Mouse (Mus musculus): ENCODE measurements around the gene Rps6ka3. TPM values are rescaled to one million over a fixed set of nuclear protein-coding genes. Genes with fewer than 3 reads are reported as not detected.

Gene Rps6ka3
- polyA plus RNA-seq, 1 experiment from 2014 or later = 7.7 TPM

DNA sequence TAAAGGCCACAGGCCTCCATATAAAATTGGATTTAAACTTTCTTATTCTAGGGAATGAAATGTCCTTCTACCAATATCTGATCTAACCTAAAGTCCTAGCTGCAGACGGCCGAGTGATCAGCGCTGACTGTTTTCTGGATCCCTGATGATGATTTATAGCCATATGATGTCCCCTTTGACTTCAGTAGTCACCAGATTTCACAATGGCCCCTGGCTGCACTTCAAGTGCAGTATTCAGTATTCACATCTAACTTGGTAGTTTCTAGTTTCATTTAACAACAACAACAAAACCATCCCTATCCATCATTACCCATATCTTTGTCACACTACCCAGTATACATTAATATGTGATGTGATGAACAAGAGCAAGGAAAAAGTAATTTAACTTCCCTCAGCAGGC lies 154.4 kb downstream of the Rps6ka3 start:
- Histone ChIP-seq H3K9ac (ENCODE audit: low read length) (no peak overlapping the region), H3K9me3 (ENCODE audit: control insufficient read depth, low read length) (no peaks in the 10 kb centered on the region), H3K27me3 (ENCODE audit: control insufficient read depth, insufficient read depth, low read length) (no peaks in the 10 kb centered on the region), H3K4me1 (ENCODE audit: control insufficient read depth in 2 of 2, insufficient read depth in 2 of 2, low read length in 2 of 2) (no peaks in the 10 kb centered on the region), H3K4me3 (ENCODE audit: control insufficient read depth in 1 of 2, insufficient read depth in 1 of 2, low read depth in 1 of 2, low read length in 2 of 2) (no peak overlapping the region), H3K36me3 (ENCODE audit: control insufficient read depth, insufficient read depth, low read length) (peaks cover 27% of the 10 kb centered on the region), H3K4me2 (ENCODE audit: low read length) (no peak overlapping the region), H3K27ac (replicated peaks in 1 of 2; ENCODE audit: control insufficient read depth in 1 of 2, insufficient read depth in 1 of 2, low read depth in 2 of 2, low read length in 2 of 2) (no peak overlapping the region)
- WGBS = 85% methylated on average over 3 of the region's 3 CpGs
- ATAC-seq (ENCODE audit: insufficient number of reproducible peaks, insufficient read depth, low FRiP score, low read depth) = no peak

DNA sequence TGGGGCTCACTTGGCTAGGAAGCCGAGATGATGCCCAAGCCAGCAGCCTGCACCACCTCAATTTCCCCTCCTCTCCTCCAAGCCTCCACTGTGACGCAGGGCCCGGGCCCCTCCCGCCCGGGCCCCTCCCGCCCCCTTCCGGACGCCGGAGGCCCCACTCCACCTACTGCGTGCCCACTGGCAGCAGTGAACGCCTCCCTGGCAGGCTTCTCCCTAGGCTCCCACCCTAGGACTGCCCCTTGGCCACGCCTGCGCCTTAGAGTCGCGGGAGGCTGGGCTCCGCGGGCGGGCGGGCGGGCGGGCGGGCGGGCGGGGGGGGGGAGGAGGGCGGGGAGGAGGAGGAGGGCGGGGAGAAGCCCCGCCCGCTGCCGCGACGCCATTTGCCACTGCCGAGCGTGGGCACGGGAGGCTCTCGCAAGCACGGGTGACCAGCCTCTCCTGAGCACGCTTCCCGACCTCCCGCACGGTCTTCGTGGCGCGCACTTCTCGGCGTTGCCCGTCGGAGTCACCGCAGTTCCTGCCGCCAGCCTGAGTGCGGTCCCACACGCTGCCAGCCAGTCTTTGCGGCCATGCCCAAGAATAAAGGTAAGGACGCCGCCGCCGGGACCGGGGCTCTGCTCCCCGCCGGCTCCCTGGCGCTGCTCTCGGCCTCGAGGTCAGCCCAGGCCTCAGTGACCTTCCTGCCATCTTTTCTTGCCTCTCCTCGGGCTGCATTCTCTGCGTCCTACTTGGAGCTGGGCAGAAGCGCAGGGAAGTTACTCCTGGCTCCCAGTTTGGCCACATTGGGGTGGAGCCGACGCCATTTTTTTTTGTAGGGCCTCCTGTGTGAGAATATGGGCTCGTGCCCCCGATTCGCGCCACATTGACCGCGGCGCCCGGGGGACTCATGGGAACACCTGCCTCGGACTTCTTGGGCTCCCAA lies 162.0 kb downstream of the Rps6ka3 start, which contains the start of gene Eif1ax:
Gene Eif1ax (plus strand): TSS at position 348 of the 922 bp plus-strand sequence.
- WGBS = 23% methylated on average over 42 of the region's 76 CpGs
- ATAC-seq (ENCODE audit: insufficient number of reproducible peaks, insufficient read depth, low FRiP score, low read depth) = peak; percentile 99
- Histone ChIP-seq H3K4me1 (ENCODE audit: control insufficient read depth in 2 of 2, insufficient read depth in 2 of 2, low read length in 2 of 2) (0 out of 4 replicates have a peak, but pooled peaks cover 0 to 3% of the 10 kb centered on the region in 2 experiments), H3K27me3 (ENCODE audit: control insufficient read depth, insufficient read depth, low read length) (no peaks in the 10 kb centered on the region), H3K36me3 (ENCODE audit: control insufficient read depth, insufficient read depth, low read length) (peaks cover 10% of the 10 kb centered on the region), H3K9me3 (ENCODE audit: control insufficient read depth, low read length) (no peaks in the 10 kb centered on the region), H3K9ac (ENCODE audit: low read length) (peak within 1 kb of the TSS; percentile 84), H3K4me3 (ENCODE audit: control insufficient read depth in 1 of 2, insufficient read depth in 1 of 2, low read depth in 1 of 2, low read length in 2 of 2) (peak within 1 kb of the TSS; percentile 71 to 74), H3K27ac (replicated peaks in 1 of 2; ENCODE audit: control insufficient read depth in 1 of 2, insufficient read depth in 1 of 2, low read depth in 2 of 2, low read length in 2 of 2) (peak within 1 kb of the TSS; percentile 70 to 86), H3K4me2 (ENCODE audit: low read length) (peak within 1 kb of the TSS; percentile 63)

DNA sequence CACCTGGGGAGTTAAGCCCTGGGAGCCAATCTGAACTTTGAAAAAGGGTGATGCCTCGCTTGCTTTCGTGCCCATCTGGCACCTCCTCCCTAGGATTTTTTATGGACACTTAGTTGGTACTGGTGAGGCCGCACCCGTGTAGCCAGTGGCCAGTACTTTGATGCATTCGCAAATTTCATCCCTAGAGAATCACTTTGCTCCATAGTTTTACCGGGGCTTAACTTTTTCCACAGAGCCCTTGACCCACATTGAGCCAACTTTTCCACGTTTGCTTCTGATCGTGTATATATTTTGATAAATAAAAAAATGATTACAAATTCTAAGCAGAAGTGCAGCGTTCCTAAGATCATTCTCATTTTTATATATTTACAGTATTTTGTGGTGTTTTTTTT lies 162.6 kb downstream of the Rps6ka3 start:
- peak overlapping the region; percentile 63 for H3K4me2 ChIP-seq (ENCODE audit: low read length)
- H3K36me3 ChIP-seq (ENCODE audit: control insufficient read depth, insufficient read depth, low read length) = peaks cover 15% of the 10 kb centered on the region
- H3K9ac ChIP-seq (ENCODE audit: low read length) = peak overlapping the region; percentile 84
- no peak for ATAC-seq (ENCODE audit: insufficient number of reproducible peaks, insufficient read depth, low FRiP score, low read depth)
- 0 out of 4 replicates have a peak, but pooled peaks cover 0 to 3% of the 10 kb centered on the region in 2 experiments for H3K4me1 ChIP-seq (ENCODE audit: control insufficient read depth in 2 of 2, insufficient read depth in 2 of 2, low read length in 2 of 2)
- peak overlapping the region; percentile 70 to 86 for H3K27ac ChIP-seq (replicated peaks in 1 of 2; ENCODE audit: control insufficient read depth in 1 of 2, insufficient read depth in 1 of 2, low read depth in 2 of 2, low read length in 2 of 2)
- WGBS = 18% methylated on average over 9 of the region's 9 CpGs
- H3K4me3 ChIP-seq (ENCODE audit: control insufficient read depth in 1 of 2, insufficient read depth in 1 of 2, low read depth in 1 of 2, low read length in 2 of 2) = peak overlapping the region; percentile 71 to 74
- H3K9me3 ChIP-seq (ENCODE audit: control insufficient read depth, low read length) = no peaks in the 10 kb centered on the region
- no peaks in the 10 kb centered on the region for H3K27me3 ChIP-seq (ENCODE audit: control insufficient read depth, insufficient read depth, low read length)

DNA sequence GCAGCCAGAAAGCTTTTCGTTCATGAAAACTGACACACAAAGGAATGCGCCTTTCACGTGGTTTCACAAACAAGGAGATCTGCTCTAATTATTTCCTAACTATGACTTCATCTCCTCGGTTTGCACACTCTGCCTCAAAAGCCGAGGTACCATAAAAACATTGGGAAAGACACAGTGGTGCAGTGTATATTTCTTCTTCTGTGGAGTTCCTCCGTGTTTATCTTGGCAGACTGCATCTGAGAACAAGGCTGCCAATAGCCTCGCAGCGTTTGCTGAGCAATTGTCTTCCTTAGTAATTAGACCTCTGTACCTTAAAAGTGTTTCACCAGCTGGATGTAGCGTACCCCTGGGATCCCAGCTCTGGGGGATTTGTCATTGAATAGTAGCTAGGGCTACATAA lies 177.0 kb downstream of the Rps6ka3 start:
- no peak for ATAC-seq (ENCODE audit: insufficient number of reproducible peaks, insufficient read depth, low FRiP score, low read depth)
- H3K4me3 ChIP-seq (ENCODE audit: control insufficient read depth in 1 of 2, insufficient read depth in 1 of 2, low read depth in 1 of 2, low read length in 2 of 2) = no peak overlapping the region
- 75% methylated on average over 9 of the region's 9 CpGs for WGBS

DNA sequence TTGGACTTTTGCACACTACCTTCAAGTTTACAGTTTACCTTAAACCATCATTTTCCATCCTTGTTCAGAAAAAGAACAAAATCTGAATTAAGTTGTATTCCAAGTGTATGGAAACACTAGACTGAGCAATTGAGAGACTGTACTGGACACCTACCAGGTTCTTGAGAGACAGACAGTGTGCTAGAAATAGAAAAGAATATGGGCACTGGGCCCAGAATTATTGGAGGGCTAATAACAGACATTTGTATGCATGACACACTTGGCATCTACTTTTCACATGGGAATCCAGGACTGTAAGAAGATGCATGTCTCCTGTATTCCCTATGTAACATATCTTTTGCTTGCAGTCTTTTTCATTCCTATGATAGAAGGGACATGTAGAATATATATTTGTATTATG lies 178.8 kb downstream of the Rps6ka3 start:
- Histone ChIP-seq H3K4me1 (ENCODE audit: control insufficient read depth in 2 of 2, insufficient read depth in 2 of 2, low read length in 2 of 2) (no peaks in the 10 kb centered on the region), H3K36me3 (ENCODE audit: control insufficient read depth, insufficient read depth, low read length) (peaks cover 28% of the 10 kb centered on the region), H3K27ac (replicated peaks in 1 of 2; ENCODE audit: control insufficient read depth in 1 of 2, insufficient read depth in 1 of 2, low read depth in 2 of 2, low read length in 2 of 2) (no peak overlapping the region), H3K27me3 (ENCODE audit: control insufficient read depth, insufficient read depth, low read length) (no peaks in the 10 kb centered on the region), H3K4me2 (ENCODE audit: low read length) (no peak overlapping the region), H3K9me3 (ENCODE audit: control insufficient read depth, low read length) (no peaks in the 10 kb centered on the region), H3K4me3 (ENCODE audit: control insufficient read depth in 1 of 2, insufficient read depth in 1 of 2, low read depth in 1 of 2, low read length in 2 of 2) (no peak overlapping the region), H3K9ac (ENCODE audit: low read length) (no peak overlapping the region)
- ATAC-seq (ENCODE audit: insufficient number of reproducible peaks, insufficient read depth, low FRiP score, low read depth) = no peak

More for the DNA sequence above, 177.0 kb downstream of the Rps6ka3 start:
- Histone ChIP-seq H3K4me2 (ENCODE audit: low read length) (no peak overlapping the region), H3K9ac (ENCODE audit: low read length) (no peak overlapping the region), H3K27ac (replicated peaks in 1 of 2; ENCODE audit: control insufficient read depth in 1 of 2, insufficient read depth in 1 of 2, low read depth in 2 of 2, low read length in 2 of 2) (no peak overlapping the region), H3K9me3 (ENCODE audit: control insufficient read depth, low read length) (no peaks in the 10 kb centered on the region), H3K27me3 (ENCODE audit: control insufficient read depth, insufficient read depth, low read length) (no peaks in the 10 kb centered on the region), H3K36me3 (ENCODE audit: control insufficient read depth, insufficient read depth, low read length) (peaks cover 42% of the 10 kb centered on the region), H3K4me1 (ENCODE audit: control insufficient read depth in 2 of 2, insufficient read depth in 2 of 2, low read length in 2 of 2) (no peaks in the 10 kb centered on the region)

DNA sequence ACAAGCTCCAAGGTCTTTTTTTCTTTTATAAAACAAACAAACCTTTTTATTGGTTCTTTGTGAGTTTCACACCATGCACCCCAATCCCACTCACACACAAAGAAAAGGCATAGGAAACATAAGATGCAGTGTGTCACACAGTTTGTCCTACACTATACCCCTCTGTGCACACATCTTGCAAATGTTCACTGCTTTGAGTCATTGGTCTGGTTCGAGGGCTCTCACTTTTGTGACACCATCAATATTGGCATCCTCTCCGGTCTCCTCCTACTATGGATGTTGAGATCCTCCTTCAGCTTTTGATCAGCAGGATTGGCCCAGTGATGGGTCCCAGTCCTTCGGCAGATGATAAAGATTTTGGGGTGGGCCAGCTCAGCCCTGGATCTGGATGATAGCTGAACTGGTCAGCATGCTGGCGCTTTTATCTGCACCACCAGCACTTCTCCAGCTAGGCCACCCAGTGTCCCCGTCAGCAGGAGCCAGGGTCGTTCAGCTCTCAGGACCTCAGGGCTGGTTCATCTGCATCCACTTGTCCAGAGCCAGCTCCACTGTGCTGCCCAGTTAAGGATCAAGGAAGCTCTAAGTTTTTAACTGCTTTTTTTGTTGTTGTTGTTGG lies 180.3 kb downstream of the Rps6ka3 start:
- Histone ChIP-seq H3K36me3 (ENCODE audit: control insufficient read depth, insufficient read depth, low read length) (peaks cover 19% of the 10 kb centered on the region), H3K9ac (ENCODE audit: low read length) (no peak overlapping the region), H3K4me2 (ENCODE audit: low read length) (no peak overlapping the region), H3K9me3 (ENCODE audit: control insufficient read depth, low read length) (no peaks in the 10 kb centered on the region), H3K27ac (replicated peaks in 1 of 2; ENCODE audit: control insufficient read depth in 1 of 2, insufficient read depth in 1 of 2, low read depth in 2 of 2, low read length in 2 of 2) (no peak overlapping the region), H3K27me3 (ENCODE audit: control insufficient read depth, insufficient read depth, low read length) (no peaks in the 10 kb centered on the region), H3K4me3 (ENCODE audit: control insufficient read depth in 1 of 2, insufficient read depth in 1 of 2, low read depth in 1 of 2, low read length in 2 of 2) (no peak overlapping the region), H3K4me1 (ENCODE audit: control insufficient read depth in 2 of 2, insufficient read depth in 2 of 2, low read length in 2 of 2) (no peaks in the 10 kb centered on the region)
- WGBS = 73% methylated on average over 6 of the region's 6 CpGs
- no peak for ATAC-seq (ENCODE audit: insufficient number of reproducible peaks, insufficient read depth, low FRiP score, low read depth)

DNA sequence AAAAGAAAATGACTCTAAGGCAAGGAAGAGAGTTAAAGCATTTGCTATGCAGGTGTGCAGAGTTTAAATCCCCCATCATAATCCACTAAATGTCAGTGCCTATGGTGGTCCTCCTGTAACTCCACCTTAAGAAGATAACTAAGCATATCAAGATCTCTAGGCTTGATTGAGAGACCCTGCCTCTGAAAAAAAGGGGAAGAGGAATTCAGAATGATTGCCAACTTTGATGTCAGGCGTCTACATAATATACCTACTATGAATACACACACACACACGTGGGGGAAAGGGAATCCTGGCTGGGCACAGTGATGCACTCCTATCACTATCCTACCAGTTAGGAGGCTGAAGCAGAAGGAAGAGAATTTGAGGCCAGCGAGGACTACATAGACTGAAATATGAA lies 181.1 kb downstream of the Rps6ka3 start:
- no peak overlapping the region for H3K4me2 ChIP-seq (ENCODE audit: low read length)
- H3K27ac ChIP-seq (replicated peaks in 1 of 2; ENCODE audit: control insufficient read depth in 1 of 2, insufficient read depth in 1 of 2, low read depth in 2 of 2, low read length in 2 of 2) = no peak overlapping the region
- no peak for ATAC-seq (ENCODE audit: insufficient number of reproducible peaks, insufficient read depth, low FRiP score, low read depth)
- H3K9ac ChIP-seq (ENCODE audit: low read length) = no peak overlapping the region
- no peaks in the 10 kb centered on the region for H3K27me3 ChIP-seq (ENCODE audit: control insufficient read depth, insufficient read depth, low read length)
- H3K4me3 ChIP-seq (ENCODE audit: control insufficient read depth in 1 of 2, insufficient read depth in 1 of 2, low read depth in 1 of 2, low read length in 2 of 2) = no peak overlapping the region
- H3K9me3 ChIP-seq (ENCODE audit: control insufficient read depth, low read length) = no peaks in the 10 kb centered on the region
- H3K4me1 ChIP-seq (ENCODE audit: control insufficient read depth in 2 of 2, insufficient read depth in 2 of 2, low read length in 2 of 2) = no peaks in the 10 kb centered on the region
- WGBS = 65% methylated on average over 3 of the region's 3 CpGs
- peaks cover 13% of the 10 kb centered on the region; the same call in 1 of the 2 replicates for H3K36me3 ChIP-seq (ENCODE audit: control insufficient read depth, insufficient read depth, low read length)
